Mouse (Mus musculus): ENCODE data around the gene Prkg1.

The Prkg1 gene

DNA sequence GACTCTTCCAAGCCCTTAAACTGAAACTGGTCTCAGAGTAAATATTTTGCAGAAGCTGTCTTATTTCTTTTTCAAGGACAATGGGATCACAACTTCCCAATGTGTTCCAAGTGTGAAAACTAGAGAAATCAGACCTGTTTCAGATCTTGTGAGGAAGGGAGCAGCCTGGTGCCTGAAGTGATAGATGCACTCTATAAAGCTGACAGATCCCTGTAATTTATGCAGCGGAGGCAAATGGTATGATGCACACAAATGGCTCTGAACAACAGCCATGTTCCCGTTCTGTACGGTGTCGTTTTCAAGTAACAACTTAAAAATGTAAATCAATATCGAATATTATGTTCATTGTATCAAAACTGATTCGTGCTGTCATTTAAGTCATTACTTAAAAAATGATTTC is 1076.9 kb downstream of the Prkg1 start:
- DNase-seq (ENCODE audit: extremely low spot score, low read depth, low spot score): no peak

- no peak for DNase-seq (ENCODE audit: extremely low spot score, low read depth, low spot score)
Observed at GRCm38 (mm10) chr19:30676308-30676707, 1088.5 kb downstream of the Prkg1 start.

- peak; percentile 26 for DNase-seq (ENCODE audit: extremely low spot score, low read depth, low spot score)
Observed at GRCm38 (mm10) chr19:30664269-30664668, 1100.6 kb downstream of the Prkg1 start.

DNA sequence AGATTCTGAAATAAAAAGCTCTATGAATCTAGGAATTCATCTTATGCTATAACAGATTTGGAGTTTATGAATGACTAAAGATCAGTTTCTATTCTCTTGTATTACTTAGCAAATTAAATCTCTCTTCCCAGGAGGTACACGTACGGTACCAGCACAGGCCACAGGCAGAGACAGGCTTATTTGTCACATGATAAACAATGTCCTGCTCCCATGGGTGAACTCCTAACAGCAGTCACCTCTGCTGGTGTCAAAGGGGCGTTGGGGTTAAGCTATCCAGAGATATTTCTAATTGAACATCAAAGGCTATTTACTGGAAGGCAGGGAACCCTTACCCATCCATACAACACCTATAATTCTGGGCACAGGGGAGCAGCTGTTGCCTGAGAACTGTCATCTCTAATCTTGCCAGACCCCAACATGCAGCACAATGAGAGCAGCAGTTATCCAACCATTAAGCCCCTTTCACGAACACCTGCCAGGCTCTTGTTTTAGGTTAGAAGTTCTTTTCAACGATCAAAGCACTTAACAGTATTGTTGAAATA is 1122.1 kb downstream of the Prkg1 start:
- no peak for DNase-seq (ENCODE audit: extremely low spot score, low read depth, low spot score)

DNA sequence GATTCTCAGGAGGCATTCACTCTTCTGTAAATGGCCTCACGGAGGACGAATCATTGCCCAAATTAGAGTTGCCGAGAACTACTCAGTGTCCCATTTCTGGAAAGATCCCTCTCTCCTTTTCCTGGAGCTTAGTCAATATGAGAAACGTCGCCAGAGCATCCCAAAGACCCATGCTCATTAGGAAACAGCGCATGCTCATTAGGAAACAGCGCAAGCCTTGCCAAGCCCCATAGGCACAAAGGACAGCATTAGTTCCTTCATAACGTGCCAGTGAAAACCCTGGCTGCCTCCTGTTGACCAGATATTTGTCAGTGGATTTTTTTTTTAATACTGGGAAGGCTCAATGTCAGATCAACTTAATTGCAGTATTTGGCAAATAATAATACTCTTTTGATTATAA is 1127.4 kb downstream of the Prkg1 start:
- no peak for DNase-seq (ENCODE audit: extremely low spot score, low read depth, low spot score)

DNA sequence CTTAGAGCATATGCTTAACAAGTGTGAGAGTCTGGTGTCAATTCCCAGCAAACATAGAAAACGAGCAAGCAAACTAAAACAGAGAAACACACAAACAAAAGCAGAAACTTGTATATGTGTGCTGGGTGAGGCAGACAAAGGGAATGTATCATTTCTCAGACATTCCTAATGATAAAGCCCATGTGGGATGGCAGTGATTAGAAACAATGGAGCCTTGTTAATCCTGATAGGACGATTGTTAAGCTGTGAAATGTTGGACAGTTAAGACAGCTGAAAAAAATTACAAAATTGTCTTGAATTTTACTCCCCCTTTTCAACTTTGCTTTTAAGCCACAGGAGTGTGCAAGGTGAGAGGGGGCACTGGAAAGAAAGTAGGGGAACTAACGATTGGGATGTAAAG is 1133.8 kb downstream of the Prkg1 start:
- no peak for DNase-seq (ENCODE audit: extremely low spot score, low read depth, low spot score)

- DNase-seq (ENCODE audit: extremely low spot score, low read depth, low spot score): peak; percentile 35
Observed at GRCm38 (mm10) chr19:30626036-30626435, 1138.8 kb downstream of the Prkg1 start.

- no peak for DNase-seq (ENCODE audit: extremely low spot score, low read depth, low spot score)
Observed at GRCm38 (mm10) chr19:30625391-30625790, 1139.4 kb downstream of the Prkg1 start.

GRCm38 (mm10) chr19:30623620-30624019 is 1141.2 kb downstream of the Prkg1 start:
- no peak for DNase-seq (ENCODE audit: extremely low spot score, low read depth, low spot score)

DNA sequence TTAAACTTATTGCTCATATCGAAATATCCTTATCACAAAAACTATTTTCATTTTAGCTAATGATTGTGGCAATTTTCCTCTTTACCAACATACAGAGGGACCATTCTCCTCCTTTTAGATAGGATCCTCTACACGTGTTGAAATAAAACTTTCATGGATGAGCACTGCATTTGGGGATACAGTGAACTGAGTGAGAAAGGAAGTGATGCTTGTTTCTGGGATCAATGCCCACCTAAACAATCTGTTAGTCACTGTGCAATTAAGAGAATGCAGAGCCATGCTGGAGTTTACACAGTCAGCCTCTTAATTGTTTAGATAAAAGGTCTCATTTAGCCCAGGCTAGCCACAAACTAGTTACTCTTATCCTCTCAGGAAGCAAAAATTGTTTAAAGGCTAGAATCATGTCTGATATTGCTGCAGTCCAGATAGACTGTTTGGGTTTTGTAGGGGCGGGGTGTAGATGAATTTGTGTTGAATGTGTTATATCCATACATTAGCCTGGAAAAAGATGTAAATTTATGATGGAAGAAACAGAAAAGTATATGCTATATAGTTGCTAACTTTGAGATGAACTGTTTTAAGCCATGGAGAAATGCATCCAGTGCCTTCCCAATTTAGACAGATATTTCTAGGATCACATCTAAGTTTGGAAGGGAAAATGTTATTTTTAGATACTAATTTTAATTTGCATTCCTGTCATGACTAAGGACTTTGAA is 1151.5 kb downstream of the Prkg1 start:
- DNase-seq (ENCODE audit: extremely low spot score, low read depth, low spot score): no peak

GRCm38 (mm10) chr19:30586366-30586765 is 1178.5 kb downstream of the Prkg1 start:
- DNase-seq (ENCODE audit: extremely low spot score, low read depth, low spot score): no peak

DNA sequence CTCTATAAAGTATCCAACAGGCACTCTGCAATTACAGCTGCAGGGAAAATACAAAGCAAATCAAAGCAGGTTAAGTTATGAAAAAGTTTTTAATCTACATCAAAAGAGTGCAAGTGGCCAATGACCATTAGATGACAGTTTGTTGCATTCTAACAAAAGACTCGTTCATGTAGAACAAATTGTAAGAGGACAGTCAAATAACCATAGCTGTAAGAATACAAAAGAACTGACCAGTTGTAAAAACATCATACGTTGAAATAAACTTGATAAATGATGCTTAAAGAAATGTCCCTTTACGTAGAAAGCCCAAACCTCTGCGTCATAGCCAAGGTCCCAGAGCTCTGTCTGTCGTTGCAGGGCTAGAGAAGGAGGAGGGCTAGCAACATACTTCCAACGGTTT is 1200.3 kb downstream of the Prkg1 start:
- no peak for DNase-seq (ENCODE audit: extremely low spot score, low read depth, low spot score)

GRCm38 (mm10) chr19:30563876-30564275 is 1201.0 kb downstream of the Prkg1 start:
- no peak for DNase-seq (ENCODE audit: extremely low spot score, low read depth, low spot score)

DNA sequence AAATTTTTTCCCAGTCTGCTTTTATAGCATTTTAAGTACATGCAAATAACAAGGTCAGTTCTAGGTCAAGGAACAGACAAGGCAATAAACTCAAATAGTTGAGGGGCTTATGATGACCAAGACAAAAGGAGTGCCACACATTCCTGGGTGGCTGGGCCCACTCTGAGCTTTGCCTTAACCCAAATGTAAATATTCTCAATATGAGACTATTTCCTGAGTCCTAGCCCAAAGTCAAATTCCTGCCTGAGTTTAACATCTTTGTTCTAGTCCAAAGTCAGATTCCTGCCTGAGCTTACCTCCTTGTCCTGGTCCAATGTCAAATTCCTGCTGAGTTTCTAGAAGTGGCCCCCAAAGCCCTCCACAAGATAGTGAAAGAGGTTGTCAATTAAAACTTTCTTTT is 1206.8 kb downstream of the Prkg1 start:
- DNase-seq (ENCODE audit: extremely low spot score, low read depth, low spot score): no peak

DNA sequence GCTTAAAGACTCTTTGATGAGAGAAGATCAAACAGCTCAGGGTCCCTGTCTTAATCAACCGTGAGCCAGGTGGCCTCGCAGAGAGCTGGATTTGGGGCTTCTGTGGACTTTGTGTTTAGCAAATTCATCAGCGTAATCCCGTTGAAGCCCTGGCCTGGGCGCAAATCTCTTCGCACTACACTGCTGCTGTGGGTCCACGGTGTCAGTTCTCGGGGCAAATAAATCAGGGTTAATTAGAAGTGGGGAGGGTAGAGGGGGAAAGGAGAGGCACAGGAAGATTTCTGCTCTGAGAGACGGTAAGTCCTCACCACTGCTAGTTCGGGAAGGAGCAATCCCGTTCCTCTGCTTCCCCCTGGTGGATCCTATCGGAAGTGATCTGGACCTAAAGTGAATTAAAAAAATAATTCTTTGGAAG is 1210.4 kb downstream of the Prkg1 start:
- no peak for DNase-seq (ENCODE audit: extremely low spot score, low read depth, low spot score)

- DNase-seq (ENCODE audit: extremely low spot score, low read depth, low spot score): no peak
Observed at GRCm38 (mm10) chr19:30553740-30554139, 1211.1 kb downstream of the Prkg1 start.

- no peak for DNase-seq (ENCODE audit: extremely low spot score, low read depth, low spot score)
Observed at GRCm38 (mm10) chr19:30552260-30552659, 1212.6 kb downstream of the Prkg1 start.

GRCm38 (mm10) chr19:30549854-30550647 is 1214.8 kb downstream of the Prkg1 start:
- DNase-seq (ENCODE audit: extremely low spot score, low read depth, low spot score): no peak

GRCm38 (mm10) chr19:30549044-30549853 is 1215.6 kb downstream of the Prkg1 start, which contains the start of gene Dkk1:
Dkk1 (minus strand) TSS chr19:30549665.
- DNase-seq (ENCODE audit: extremely low spot score, low read depth, low spot score): no peak

GRCm38 (mm10) chr19:30548411-30549043 is 1216.3 kb downstream of the Prkg1 start:
- no peak for DNase-seq (ENCODE audit: extremely low spot score, low read depth, low spot score)

Measured in hindlimb bud, embryonic 11.5 days (tissue).